Mouse (Mus musculus) small intestine, adult 2 months (tissue): Measurements from ENCODE around the gene Mri1. TPM values are rescaled to one million over a fixed set of nuclear protein-coding genes. Genes with fewer than 3 reads are reported as not detected.
A peak's percentile ranks its signal among the peaks of the same experiment; 100 is the strongest.
"Not testable (repeated sequence)": the region's sequence is repeated elsewhere in the genome, so short reads cannot be mapped to it uniquely, and the experiment has no call there.

Experiments used
- H3K27ac ChIP-seq: fragments of 200-500 bp; 2 replicates; pipeline ENCODE4 v1.5.1; 2012; ENCODE audit warnings: low read depth, low read length, control low read depth, inconsistent platforms; ENCODE audit not compliant: insufficient read depth
- H3K27me3 ChIP-seq: fragments of 200-500 bp; 2 replicates; pipeline ENCODE4 v1.6.1; 2012; ENCODE audit warnings: mild to moderate bottlenecking, moderate library complexity, low read length, inconsistent platforms; ENCODE audit not compliant: control insufficient read depth, insufficient read depth
- H3K36me3 ChIP-seq: fragments of 200-500 bp; 2 replicates; pipeline ENCODE4 v1.6.1; 2012; ENCODE audit warnings: mild to moderate bottlenecking, low read length, control low read depth, inconsistent platforms; ENCODE audit not compliant: control insufficient read depth, insufficient read depth
- H3K4me1 ChIP-seq: fragments of 200-500 bp; 2 replicates; pipeline ENCODE4 v1.6.1; 2012; ENCODE audit warnings: low read length, inconsistent platforms, mixed read lengths; ENCODE audit not compliant: control insufficient read depth, insufficient read depth, insufficient read length
- H3K4me3 ChIP-seq: fragments of 200-500 bp; 2 replicates; pipeline ENCODE4 v1.5.1; 2012; ENCODE audit warnings: low read depth, mild to moderate bottlenecking, control low read depth, inconsistent platforms, low read length, moderate library complexity
- CTCF ChIP-seq: fragments of 200-500 bp; IDR thresholded peaks from 2 replicates; pipeline ENCODE4 v1.5.1; 2012; ENCODE audit warnings: low read depth, mild to moderate bottlenecking, control low read depth, inconsistent platforms, low read length, moderate library complexity, mixed read lengths; ENCODE audit not compliant: insufficient replicate concordance, insufficient read length; ENCODE audit errors: extremely low read depth
- POLR2A ChIP-seq: fragments of 200-500 bp; IDR thresholded peaks from 2 replicates; pipeline ENCODE4 v1.6.1; 2012; ENCODE audit warnings: low read depth, mild to moderate bottlenecking, control low read depth, inconsistent platforms, low read length, moderate library complexity
- WGBS: fragments of 180-500 bp; shearing (Covaris S2); methylation state at CpG from one replicate; pipeline ENCODE4 v1.1.7; 2018; 5-methylcytosine and 5-hydroxymethylcytosine counted together
- polyA plus RNA-seq: library from polyadenylated mRNA; depleted of rRNA; stranded (reverse); fragments of >200 nt; gene quantifications from 2 replicates; pipeline ENCODE4 v1.2.3, GENCODE M21; 2012; rRNA removed

The Mri1 gene
- polyA plus RNA-seq, result 66.7 and 76.0 TPM in 2 replicates

DNA sequence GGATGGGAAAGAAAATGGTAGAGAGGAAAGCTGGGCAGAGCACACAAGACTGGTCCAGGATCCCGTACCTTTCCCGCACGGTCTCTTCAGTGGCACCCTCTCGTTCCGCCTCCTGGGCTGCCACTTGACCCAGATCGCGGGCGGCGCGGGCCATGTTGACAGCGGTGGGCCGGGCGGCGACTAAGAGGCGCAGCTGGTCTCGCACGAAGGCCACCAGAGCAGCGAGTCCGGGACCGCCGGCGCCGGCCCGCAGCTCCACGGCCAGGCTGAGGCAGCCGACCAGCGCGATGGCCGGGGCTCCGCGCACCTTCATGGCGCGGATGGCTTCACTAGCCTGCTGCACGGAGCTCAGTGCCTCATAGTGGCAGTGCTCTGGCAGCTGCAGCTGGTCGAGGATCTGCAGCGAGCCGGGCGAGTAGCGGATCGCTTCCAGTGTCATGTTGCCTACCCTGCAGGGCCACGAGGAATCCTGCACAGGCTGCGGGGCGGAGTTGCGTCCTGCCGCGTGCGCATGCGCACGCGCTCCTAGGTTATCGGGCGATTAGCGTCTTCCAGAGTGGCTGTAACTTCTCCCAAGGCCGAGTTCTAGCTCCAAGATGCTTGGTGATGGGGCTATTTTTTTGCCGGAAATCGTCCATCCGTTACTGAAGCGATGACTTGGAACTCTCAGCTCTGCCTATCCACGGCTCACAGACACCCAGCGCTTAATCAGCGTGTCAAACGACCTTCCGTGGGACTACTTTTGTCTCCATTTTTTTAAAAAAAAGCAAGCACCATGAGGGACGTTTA, at the start of gene Mri1:
TSS of gene Mri1 (minus strand) at position 505 of the 789 bp plus-strand sequence.
- Histone ChIP-seq H3K36me3 (peaks cover 41% of the 10 kb centered on the region), H3K27me3 (no peaks in the 10 kb centered on the region), H3K4me3 (peak within 1 kb of the TSS; percentile 80), H3K27ac (peak within 1 kb of the TSS; percentile 76), H3K4me1 (peaks cover 6% of the 10 kb centered on the region)
- TF ChIP-seq POLR2A (peak; percentile 71), CTCF (no peak)
- WGBS, result under 1% methylated on average over 64 of the region's 64 CpGs

DNA sequence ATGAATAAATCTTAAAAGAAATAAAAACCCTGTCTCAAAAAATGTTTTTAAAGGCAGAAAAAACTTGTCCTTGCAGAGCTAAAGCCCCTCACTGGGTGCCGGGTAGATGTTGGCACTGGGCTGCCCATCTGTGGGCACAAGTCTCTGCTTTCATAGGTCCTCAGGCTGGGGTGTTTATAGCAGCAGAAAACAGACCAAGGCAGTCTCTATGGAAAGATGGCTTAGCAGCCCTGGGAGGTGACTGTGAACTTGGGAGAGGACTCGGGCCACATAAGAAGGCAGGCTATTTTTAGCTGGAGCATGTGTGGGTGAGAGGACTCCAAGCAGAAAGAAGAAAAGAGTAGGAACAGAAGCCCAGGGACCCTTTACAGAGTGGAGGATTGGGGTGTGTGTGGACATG, 46.8 kb upstream of the Mri1 start:
- TF ChIP-seq CTCF (no peak), POLR2A (no peak)
- 82% methylated on average over 2 of the region's 2 CpGs for WGBS
- Histone ChIP-seq H3K36me3 (no peaks in the 10 kb centered on the region), H3K27ac (no peak overlapping the region), H3K4me3 (no peak overlapping the region), H3K4me1 (no peaks in the 10 kb centered on the region), H3K27me3 (no peaks in the 10 kb centered on the region)

DNA sequence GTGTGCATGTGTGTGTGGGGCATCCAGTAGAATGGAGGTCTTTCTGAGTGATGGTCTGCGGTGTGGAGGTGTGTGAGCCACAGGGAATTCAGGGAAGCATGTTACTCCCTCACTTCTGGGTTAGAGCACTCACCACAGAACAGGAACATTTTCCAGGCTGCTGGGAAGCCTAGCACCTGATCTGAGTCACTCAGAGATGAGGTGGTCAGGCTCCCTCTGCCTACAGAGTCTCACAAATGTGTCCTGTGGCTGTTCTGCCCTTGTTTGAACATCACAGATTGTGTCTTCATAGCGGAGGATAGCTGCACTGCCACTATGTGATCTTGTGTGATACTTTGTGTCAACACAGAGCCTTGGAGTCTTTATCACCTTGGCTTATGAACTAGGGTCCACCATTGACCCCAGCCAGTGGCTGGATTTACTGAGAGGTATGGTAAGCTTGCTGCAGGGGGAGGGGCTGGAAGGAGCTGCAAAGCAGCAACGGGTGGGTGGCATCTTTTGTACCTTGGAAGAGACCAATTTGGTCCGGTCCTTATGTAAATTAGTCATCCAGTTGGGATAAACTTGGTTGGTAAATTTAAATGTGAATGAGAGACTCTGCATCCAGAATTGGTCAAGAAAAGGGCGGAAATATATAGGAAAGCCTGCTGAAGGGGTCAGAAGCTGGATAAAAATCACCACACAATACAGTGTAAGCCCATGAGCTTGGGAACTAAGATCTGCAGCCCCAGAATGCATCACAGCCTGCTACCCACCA, 40.1 kb upstream of the Mri1 start:
- H3K4me3 ChIP-seq, result no peak overlapping the region
- no peak overlapping the region for H3K27ac ChIP-seq
- H3K36me3 ChIP-seq, result no peaks in the 10 kb centered on the region
- no peaks in the 10 kb centered on the region for H3K27me3 ChIP-seq
- WGBS, result 75% methylated on average over 5 of the region's 5 CpGs
- TF ChIP-seq POLR2A, result no peak
- TF ChIP-seq CTCF, result no peak
- 0 out of 2 replicates have a peak, but pooled peaks cover 3% of the 10 kb centered on the region for H3K4me1 ChIP-seq

DNA sequence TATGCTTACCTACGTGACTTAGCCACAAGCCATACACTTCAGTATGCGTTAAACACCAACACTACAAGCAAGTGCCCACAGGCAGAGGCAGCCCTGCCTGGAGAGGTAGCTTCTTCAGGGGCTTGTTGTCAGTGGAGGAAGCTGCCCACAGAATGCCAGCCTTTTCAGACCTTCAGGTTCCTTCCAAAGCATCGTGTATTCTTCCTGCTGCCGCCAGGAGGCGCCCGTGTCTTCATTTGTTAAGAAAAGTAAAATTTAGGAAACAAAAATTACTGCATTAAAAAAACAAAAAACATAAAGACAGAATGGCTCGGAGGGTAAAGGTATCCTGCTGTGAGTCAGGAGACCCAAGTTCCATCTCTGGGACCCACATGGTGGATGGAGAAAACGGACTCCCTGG, 34.6 kb upstream of the Mri1 start:
- Histone ChIP-seq H3K4me1 (0 out of 2 replicates have a peak, but pooled peaks cover 3% of the 10 kb centered on the region), H3K4me3 (no peak overlapping the region), H3K27ac (no peak overlapping the region), H3K27me3 (no peaks in the 10 kb centered on the region), H3K36me3 (no peaks in the 10 kb centered on the region)
- WGBS, result 25% methylated on average over 8 of the region's 8 CpGs
- TF ChIP-seq CTCF (peak; percentile 92; the same call in 1 of the 2 replicates), POLR2A (no peak)

DNA sequence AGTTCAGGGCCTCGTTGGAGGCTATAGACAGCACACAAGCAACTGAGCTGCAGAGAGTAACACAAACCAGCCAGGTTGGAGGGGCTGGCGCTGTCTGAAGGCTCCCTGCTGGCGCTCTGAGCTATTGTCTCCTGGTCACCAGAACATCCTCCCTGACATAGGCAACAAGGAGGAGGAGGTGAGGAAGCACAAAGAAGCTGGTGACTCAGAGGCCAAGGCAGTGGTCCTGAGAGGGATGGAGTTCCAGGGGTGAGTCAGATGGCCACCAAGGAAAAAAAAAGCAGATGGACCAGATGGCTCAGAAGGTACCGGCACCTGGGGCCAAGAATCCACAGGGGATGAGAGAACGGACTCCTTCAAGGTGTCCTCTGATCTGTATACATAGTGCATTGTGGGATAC, 34.0 kb upstream of the Mri1 start:
- Histone ChIP-seq H3K27ac (no peak overlapping the region), H3K4me1 (0 out of 2 replicates have a peak, but pooled peaks cover 3% of the 10 kb centered on the region), H3K36me3 (no peaks in the 10 kb centered on the region), H3K27me3 (no peaks in the 10 kb centered on the region), H3K4me3 (no peak overlapping the region)
- 81% methylated on average over 5 of the region's 5 CpGs for WGBS
- TF ChIP-seq CTCF (no peak), POLR2A (no peak)

DNA sequence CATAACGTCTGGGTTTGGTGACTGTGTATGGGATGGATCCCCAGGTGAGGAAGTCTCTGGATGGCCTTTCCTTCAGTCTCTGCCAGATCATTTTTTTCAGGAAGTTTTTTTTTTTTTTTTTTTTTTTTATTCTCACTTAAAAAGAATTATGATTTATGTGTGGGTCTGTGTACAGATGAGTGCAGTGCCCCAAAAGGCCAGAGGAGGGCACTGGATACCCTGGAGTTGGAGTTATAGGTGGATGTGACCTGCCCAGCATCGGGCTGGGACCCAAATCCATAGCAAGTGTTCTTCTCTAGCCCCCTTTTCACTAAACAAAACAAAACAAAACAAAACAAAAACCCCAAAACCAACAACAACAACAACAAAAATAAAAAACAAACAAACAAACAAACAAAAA, 31.8 kb upstream of the Mri1 start:
- H3K27ac ChIP-seq, result no peak overlapping the region
- 62% methylated on average over 2 of the region's 2 CpGs for WGBS
- 0 out of 2 replicates have a peak, but pooled peaks cover 3% of the 10 kb centered on the region for H3K4me1 ChIP-seq
- H3K4me3 ChIP-seq, result no peak overlapping the region
- no peaks in the 10 kb centered on the region for H3K36me3 ChIP-seq
- TF ChIP-seq POLR2A, result no peak
- peak; percentile 54; the same call in 1 of the 2 replicates for TF ChIP-seq CTCF
- no peaks in the 10 kb centered on the region for H3K27me3 ChIP-seq

DNA sequence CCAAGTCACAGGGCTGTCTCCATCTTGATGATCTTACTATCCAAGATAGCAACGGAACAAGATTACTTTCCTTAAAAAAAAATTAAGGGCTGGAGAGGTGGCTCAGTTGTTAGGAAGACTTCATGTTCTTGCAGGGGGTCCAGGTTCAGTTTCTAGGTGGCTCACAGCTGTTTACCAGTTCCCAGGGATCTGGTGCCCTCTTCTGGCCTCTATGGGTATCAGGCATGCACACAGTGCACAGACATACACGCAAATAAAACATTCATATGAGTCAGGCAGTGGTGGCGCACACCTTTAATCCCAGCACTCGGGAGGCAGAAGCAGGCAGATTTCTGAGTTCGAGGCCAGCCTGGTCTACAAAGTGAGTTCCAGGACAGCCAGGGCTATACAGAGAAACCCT, 28.5 kb upstream of the Mri1 start:
- TF ChIP-seq CTCF, result peak; percentile 56; the same call in 1 of the 2 replicates
- not testable (repeated sequence) for H3K27me3 ChIP-seq, H3K36me3 ChIP-seq, H3K4me1 ChIP-seq, H3K27ac ChIP-seq, H3K4me3 ChIP-seq
- 52% methylated on average over 5 of the region's 5 CpGs for WGBS
